Mouse (Mus musculus) left cerebral cortex, adult 18-20 months (tissue): ENCODE measurements around the gene Zfp931. TPM values are rescaled to one million over a fixed set of nuclear protein-coding genes. Genes with fewer than 3 reads are reported as not detected.
"Not testable (repeated sequence)": the region's sequence is repeated elsewhere in the genome, so short reads cannot be mapped to it uniquely, and the experiment has no call there.

Experiments
- DNase-seq, 2 experiments: peaks; one replicate each; pipeline ENCODE4 v3.0.0; 2021 to 2022; ENCODE audit warnings: low spot score in 2 of 2, mixed read lengths in 1 of 2
- total RNA-seq, 2 experiments: library from RNA; stranded (reverse); gene quantifications; 2 replicates each; pipeline ENCODE4 v1.2.3; 2021

Zfp931 gene
- total RNA-seq, 2 experiments from 2014 or later: 24.6 to 28.5 TPM

GRCm38 (mm10) chr2:178019486-178019885, 58.8 kb downstream of the Zfp931 start:
- DNase-seq: not testable (repeated sequence)

Other genes with a start within 250 kb of the Zfp931 start
- gene Gm14325, start 238.1 kb downstream of the Zfp931 start, total RNA-seq: 100 to 1,000 TPM; 148 to 151 TPM
- 1 to 10 TPM; 5.4 to 7.5 TPM for gene Gm14327, start 181.4 kb downstream of the Zfp931 start, total RNA-seq
- 1 to 10 TPM; 1.2 TPM for gene Zfp972, start 152.9 kb downstream of the Zfp931 start, total RNA-seq
- 10 to 100 TPM; 61.1 to 63.8 TPM for gene Gm14326, start 121.2 kb downstream of the Zfp931 start, total RNA-seq
- gene Zfp971, start 55.2 kb downstream of the Zfp931 start, total RNA-seq: 10 to 100 TPM; 29.7 to 29.9 TPM
- gene Phactr3, start 40.5 kb upstream of the Zfp931 start, total RNA-seq: 100 to 1,000 TPM; 143 to 145 TPM